Mouse (Mus musculus) limb, embryonic 15.5 days (tissue): Measurements from ENCODE around the gene Tom1l1. TPM values are rescaled to one million over a fixed set of nuclear protein-coding genes. Genes with fewer than 3 reads are reported as not detected.

Experiments
- ATAC-seq: fragments of 200-750 bp; cut with Nextera tagmentation; 2 replicates; pipeline ENCODE4 v1.8.0; 2017; ENCODE audit warnings: low read depth, moderate TSS enrichment; ENCODE audit not compliant: insufficient number of reproducible peaks, low FRiP score, low TSS enrichment
- H3K27ac ChIP-seq: fragments of 300-500 bp; sonication (generic); 2 replicates; pipeline ENCODE4 v1.5.1; 2015; ENCODE audit warnings: moderate library complexity, mild to moderate bottlenecking, inconsistent platforms
- H3K27me3 ChIP-seq: fragments of 300-500 bp; sonication (generic); 2 replicates; pipeline ENCODE4 v1.6.1; 2015; ENCODE audit warnings: inconsistent platforms
- H3K36me3 ChIP-seq: fragments of 300-500 bp; sonication (generic); 2 replicates; pipeline ENCODE4 v1.6.1; 2015; ENCODE audit warnings: inconsistent platforms
- H3K4me1 ChIP-seq: fragments of 300-500 bp; sonication (generic); 2 replicates; pipeline ENCODE4 v1.6.1; 2015; ENCODE audit warnings: inconsistent platforms
- H3K4me2 ChIP-seq: fragments of 300-500 bp; sonication (generic); 2 replicates; pipeline ENCODE4 v1.6.1; 2015; ENCODE audit warnings: mild to moderate bottlenecking, inconsistent platforms
- H3K4me3 ChIP-seq: fragments of 300-500 bp; sonication (generic); 2 replicates; pipeline ENCODE4 v1.5.1; 2015; ENCODE audit warnings: mild to moderate bottlenecking, inconsistent platforms
- H3K9ac ChIP-seq: fragments of 300-500 bp; sonication (generic); 2 replicates; pipeline ENCODE4 v1.6.1; 2015; ENCODE audit warnings: inconsistent platforms
- H3K9me3 ChIP-seq: fragments of 300-500 bp; sonication (generic); 2 replicates; pipeline ENCODE4 v1.6.1; 2016; ENCODE audit warnings: inconsistent platforms
- WGBS: fragments of 180-500 bp; shearing (Covaris S2); methylation state at CpG from one replicate; pipeline ENCODE4 v1.1.7; 2015; 5-methylcytosine and 5-hydroxymethylcytosine counted together
- polyA plus RNA-seq: library from polyadenylated mRNA; unstranded; fragments of >200 nt; fragmentation: Nextera tagmentation; extraction: Ambion mirVana; gene quantifications from 2 replicates; pipeline ENCODE4 v1.2.1, GENCODE M21; 2015

The Tom1l1 gene
- polyA plus RNA-seq, 1 experiment from 2014 or later, result 35.9 TPM

GRCm38 (mm10) chr11:90595826-90596225, 92.3 kb downstream of the Tom1l1 start:
- Histone ChIP-seq H3K4me1 (no peaks in the 10 kb centered on the region), H3K4me3 (no peak overlapping the region), H3K9me3 (no peaks in the 10 kb centered on the region), H3K27ac (no peak overlapping the region), H3K9ac (no peak overlapping the region), H3K4me2 (no peak overlapping the region), H3K36me3 (peaks cover 36% of the 10 kb centered on the region), H3K27me3 (no peaks in the 10 kb centered on the region)
- ATAC-seq, result no peak
- 64% methylated on average over 1 of the region's 1 CpGs for WGBS

Other genes with a start within 250 kb of the Tom1l1 start
- 21.0 and 22.1 TPM in 2 replicates for gene Stxbp4, start 50.3 kb downstream of the Tom1l1 start, polyA plus RNA-seq
- gene Cox11, start 50.2 kb downstream of the Tom1l1 start, polyA plus RNA-seq, result 30.5 and 37.2 TPM in 2 replicates